Mouse (Mus musculus): ENCODE data around the gene Copz1.
"Not testable (repeated sequence)": the region's sequence is repeated elsewhere in the genome, so short reads cannot be mapped to it uniquely, and the experiment has no call there.

Gene Copz1

GRCm38 (mm10) chr15:103272419-103273279, at the start of gene Copz1:
Gene Copz1 (plus strand): TSS chr15:103272714.
- DNase-seq (ENCODE audit: low spot score in 2 of 2): peak; percentile 96 to 98

- no peak for DNase-seq (ENCODE audit: low spot score in 2 of 2)
These were observed 48.4 kb upstream of the Copz1 start for GRCm38 (mm10) chr15:103224161-103224560.

GRCm38 (mm10) chr15:103227022-103227421, 45.5 kb upstream of the Copz1 start:
- DNase-seq (ENCODE audit: low spot score in 2 of 2): no peak

GRCm38 (mm10) chr15:103227572-103227971, 44.9 kb upstream of the Copz1 start:
- no peak for DNase-seq (ENCODE audit: low spot score in 2 of 2)

GRCm38 (mm10) chr15:103228904-103229303, 43.6 kb upstream of the Copz1 start:
- no peak for DNase-seq (ENCODE audit: low spot score in 2 of 2)

GRCm38 (mm10) chr15:103233119-103233518, 39.4 kb upstream of the Copz1 start:
- DNase-seq (ENCODE audit: low spot score in 2 of 2): no peak

- no peak for DNase-seq (ENCODE audit: low spot score in 2 of 2)
These were observed 35.2 kb upstream of the Copz1 start for GRCm38 (mm10) chr15:103237295-103237694.

- peak; percentile 92 to 96 for DNase-seq (ENCODE audit: low spot score in 2 of 2)
These were observed 33.3 kb upstream of the Copz1 start for GRCm38 (mm10) chr15:103239130-103239684.

GRCm38 (mm10) chr15:103239685-103240159, 32.8 kb upstream of the Copz1 start, which contains the start of gene Cbx5:
Gene Cbx5 (minus strand): TSS chr15:103239816.
- DNase-seq (ENCODE audit: low spot score in 2 of 2): peak; percentile 96 to 98

- peak; percentile 91 to 95 for DNase-seq (ENCODE audit: low spot score in 2 of 2)
These were observed 32.1 kb upstream of the Copz1 start, which contains the start of gene Hnrnpa1 for GRCm38 (mm10) chr15:103240160-103241028. Gene Hnrnpa1 (plus strand): TSS chr15:103240432.

GRCm38 (mm10) chr15:103241071-103242018, 31.2 kb upstream of the Copz1 start:
- not testable (repeated sequence) for DNase-seq (ENCODE audit: low spot score in 2 of 2)

- DNase-seq (ENCODE audit: low spot score in 2 of 2): no peak
These were observed 29.6 kb upstream of the Copz1 start for GRCm38 (mm10) chr15:103242885-103243284.

- no peak for DNase-seq (ENCODE audit: low spot score in 2 of 2)
These were observed 26.9 kb upstream of the Copz1 start for GRCm38 (mm10) chr15:103245616-103246015.

- no peak for DNase-seq (ENCODE audit: low spot score in 2 of 2)
These were observed 25.3 kb upstream of the Copz1 start for GRCm38 (mm10) chr15:103247078-103247781.

GRCm38 (mm10) chr15:103247782-103248400, 24.6 kb upstream of the Copz1 start:
- no peak for DNase-seq (ENCODE audit: low spot score in 2 of 2)

- DNase-seq (ENCODE audit: low spot score in 2 of 2): no peak
These were observed 23.9 kb upstream of the Copz1 start for GRCm38 (mm10) chr15:103248401-103249313.

- not testable (repeated sequence) for DNase-seq (ENCODE audit: low spot score in 2 of 2)
These were observed 23.0 kb upstream of the Copz1 start for GRCm38 (mm10) chr15:103249511-103249910.

GRCm38 (mm10) chr15:103250195-103250740, 22.2 kb upstream of the Copz1 start:
- DNase-seq (ENCODE audit: low spot score in 2 of 2): peak in 1 of 2 experiments; percentile 35
